Mouse (Mus musculus) kidney, postnatal 10 days (tissue): ENCODE results near the gene Gtf2e1.

Source experiments
- DNase-seq: peaks from one replicate; pipeline ENCODE4 v3.0.0; 2021; ENCODE audit warnings: mixed read lengths

Gtf2e1 gene

GRCm38 (mm10) chr16:37539611-37540580 is at the start of gene Gtf2e1, which contains the start of gene Rabl3:
Gene Gtf2e1 (minus strand): TSS chr16:37539789.
Gene Rabl3 (plus strand): TSS chr16:37539885.
- DNase-seq: peak; percentile 97

DNA sequence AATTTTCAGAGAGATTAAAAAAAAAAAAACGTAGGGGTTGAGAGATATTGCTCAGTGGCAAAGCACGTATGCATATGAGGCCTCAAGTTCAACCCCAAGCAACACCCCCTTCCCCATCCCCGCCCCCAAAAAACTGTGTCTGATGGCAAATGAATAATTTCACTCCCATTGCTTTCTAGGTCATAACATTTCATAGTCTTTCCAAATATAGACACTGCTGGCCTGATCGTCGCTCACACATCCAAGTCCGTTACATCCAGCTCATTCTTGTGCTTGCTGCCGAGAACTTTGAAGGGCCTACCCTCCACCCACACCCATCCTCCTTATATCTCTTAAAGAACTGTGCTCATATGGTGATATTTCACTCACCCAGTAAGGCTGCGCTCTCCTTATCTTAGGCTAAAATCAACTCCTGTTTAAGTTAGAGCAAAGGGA is 45.6 kb upstream of the Gtf2e1 start:
- DNase-seq: peak; percentile 16

DNA sequence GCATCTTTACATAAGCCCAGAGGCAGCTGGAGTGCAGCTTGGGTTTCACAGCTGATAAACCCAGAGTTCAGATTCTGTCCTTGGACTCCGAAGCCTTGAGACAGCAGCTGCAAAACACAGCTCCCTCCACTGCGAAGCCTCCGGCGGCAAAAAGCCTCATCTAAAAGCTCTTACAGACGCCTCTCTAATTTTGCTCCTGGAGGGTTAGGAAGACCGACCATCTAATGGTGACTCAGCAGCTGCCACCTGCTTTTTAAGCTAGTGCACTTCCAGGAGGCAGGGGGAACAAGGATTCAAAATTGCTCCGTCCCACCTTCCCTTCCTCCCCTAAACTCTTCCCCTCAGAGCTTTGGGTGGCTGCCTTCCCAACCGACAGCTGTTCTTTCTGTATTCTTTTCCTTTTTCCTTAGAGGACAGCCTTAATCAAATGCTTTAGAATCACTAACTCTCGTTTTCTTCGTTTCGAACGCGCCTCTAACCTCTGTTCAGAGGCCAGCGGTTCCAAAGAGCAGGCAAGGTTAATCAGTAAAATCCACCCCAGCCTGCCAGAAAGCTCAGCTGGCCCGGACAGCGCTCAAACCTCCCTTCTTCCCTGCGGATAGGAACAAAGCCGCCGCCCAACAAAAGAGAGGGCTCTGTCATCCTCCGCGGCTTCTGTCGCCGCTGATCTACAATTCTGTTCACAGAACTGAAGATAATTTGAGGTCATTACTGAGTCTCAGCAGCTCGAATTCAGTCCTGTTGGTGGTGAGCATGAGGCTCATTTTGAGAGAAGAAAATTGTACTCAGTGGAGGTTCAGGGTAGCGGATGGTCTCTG is 44.8 kb upstream of the Gtf2e1 start:
- DNase-seq: peak; percentile 80

GRCm38 (mm10) chr16:37583801-37584200 is 44.2 kb upstream of the Gtf2e1 start:
- no peak for DNase-seq

DNA sequence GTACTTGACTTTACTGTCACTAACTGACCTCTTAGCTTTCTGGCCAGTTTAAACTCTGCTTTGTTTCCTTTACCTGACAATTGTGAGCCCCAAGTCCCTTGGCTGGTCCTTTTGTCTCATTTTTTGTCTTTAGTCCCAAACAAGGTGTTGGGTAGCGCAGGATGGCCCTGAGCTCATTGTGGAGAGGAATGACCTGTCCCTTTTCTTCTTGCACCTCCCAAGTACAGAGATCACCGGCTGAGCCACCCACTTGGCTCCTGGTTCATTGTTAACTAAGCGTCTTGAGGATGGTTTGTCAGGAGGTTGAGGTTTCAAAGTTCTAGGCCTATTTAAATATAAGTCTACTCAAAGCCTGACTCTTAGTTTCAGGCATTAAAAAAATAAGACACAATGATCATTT is 43.7 kb upstream of the Gtf2e1 start:
- DNase-seq: peak; percentile 50

DNA sequence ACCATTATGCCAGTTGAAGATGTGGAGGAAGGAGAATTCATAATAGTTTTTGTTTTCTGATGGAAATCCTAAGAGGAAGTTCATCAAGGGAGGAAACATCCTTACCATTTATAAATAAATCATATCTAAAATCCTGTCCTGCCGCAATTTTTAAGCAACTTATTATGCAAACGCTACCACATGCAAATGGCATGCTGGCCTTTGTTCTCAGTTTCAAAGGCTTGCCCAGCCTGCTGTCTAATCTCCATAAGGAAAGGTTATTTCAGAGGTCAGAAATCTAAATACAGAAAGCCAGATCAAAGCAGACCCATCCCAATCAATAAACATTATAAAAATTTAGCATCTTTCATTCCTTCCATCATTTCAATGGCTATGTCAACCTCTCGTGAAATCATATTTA is 42.3 kb upstream of the Gtf2e1 start:
- DNase-seq: no peak

DNA sequence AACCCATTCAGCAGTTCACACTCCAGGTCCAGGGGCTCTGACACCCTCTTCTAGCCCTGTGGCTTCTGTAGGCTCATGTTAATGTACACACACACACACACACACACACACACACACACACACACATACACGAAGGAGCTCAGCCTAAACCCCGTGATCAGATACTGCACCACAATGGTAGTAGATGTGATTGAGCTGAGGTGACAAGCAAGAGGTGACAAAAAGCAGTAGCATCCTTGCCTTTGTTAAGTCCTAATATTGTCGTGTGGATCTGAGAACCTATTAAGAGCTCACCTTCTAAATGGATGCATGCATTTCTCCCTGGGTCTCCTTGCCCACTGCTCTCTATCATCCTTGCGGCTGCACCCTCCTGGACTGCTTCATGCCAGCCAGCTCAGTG is 41.1 kb upstream of the Gtf2e1 start:
- no peak for DNase-seq

DNA sequence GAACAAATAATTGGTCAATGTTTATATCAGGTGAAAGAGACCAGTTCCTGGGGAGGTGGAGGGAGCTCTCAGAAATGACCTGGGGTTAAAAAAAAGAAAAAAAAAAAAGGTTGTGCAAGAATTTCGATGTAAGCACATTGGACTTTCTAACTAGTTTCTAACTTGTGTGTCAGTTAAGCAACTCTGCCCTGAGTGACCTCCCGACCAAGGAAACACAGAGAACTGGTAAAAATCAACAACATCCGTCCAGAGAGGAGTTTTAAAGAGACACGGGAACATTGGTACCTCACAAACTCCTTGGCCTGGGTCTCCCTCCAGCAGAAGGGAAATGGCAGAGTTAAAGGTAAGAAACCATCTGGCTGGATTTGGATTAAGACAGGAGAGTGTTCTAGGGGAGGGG is 40.4 kb upstream of the Gtf2e1 start, which contains the start of gene Hgd:
TSS of gene Hgd (plus strand) at position 160 of the 400 bp plus-strand sequence.
- DNase-seq: peak; percentile 21

DNA sequence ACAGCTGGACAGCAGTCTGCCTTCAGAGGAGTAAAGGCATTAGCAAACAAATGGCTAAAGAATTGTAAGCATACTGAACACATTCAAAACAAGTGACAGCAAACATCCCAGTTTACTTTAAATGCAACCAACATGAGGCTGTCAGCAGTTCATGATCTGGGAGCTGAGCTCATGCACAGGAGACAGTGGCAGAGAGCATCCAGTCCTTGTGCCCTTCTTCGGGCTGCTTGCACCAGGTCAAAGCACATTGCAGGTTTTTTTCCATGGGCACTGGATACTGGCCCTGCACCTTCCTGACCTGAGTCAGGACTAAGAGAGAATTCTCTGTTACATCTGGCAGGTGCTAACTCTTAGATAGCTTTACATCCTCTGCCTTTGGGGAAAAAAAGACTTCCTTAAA is 40.0 kb upstream of the Gtf2e1 start:
- DNase-seq: no peak

DNA sequence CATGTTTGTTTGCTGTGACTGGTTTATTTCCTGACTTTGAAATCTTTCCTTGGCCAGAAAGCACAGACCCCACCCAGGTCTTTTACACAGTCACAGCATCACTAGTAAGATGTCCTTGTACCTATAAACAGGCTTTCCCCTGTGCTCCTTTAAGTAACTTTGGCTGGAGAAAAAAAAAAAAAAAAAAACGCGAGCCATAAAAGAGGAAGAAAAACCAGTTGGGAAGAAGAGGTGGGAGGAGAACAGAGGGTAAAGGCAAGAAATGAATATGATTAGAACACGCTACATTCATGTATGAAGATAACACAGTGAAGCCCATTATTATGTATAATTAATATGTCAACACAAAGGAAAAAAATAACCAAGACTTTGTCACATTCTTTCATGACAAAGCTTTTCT is 35.7 kb upstream of the Gtf2e1 start:
- DNase-seq: no peak

DNA sequence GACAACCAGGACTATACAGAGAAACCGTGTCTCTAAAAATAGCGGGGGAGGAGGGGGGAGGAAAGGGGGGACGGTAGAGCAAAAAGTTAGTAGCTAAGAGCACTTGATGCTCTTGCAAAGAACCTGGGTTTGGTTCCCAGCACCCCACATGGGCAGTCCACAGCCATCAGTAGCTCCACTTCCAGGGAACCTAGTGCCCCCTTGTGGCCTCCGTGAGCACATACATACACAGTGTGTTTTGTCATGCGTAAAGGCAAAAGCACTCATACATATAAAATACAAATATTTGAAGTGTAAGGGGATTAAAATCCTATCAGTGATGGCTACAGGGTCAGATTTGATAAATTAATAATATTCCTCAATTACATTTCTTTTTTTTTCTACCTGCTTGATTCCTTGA is 33.5 kb upstream of the Gtf2e1 start:
- no peak for DNase-seq

- no peak for DNase-seq
These were observed 32.6 kb upstream of the Gtf2e1 start for GRCm38 (mm10) chr16:37572117-37572754.

DNA sequence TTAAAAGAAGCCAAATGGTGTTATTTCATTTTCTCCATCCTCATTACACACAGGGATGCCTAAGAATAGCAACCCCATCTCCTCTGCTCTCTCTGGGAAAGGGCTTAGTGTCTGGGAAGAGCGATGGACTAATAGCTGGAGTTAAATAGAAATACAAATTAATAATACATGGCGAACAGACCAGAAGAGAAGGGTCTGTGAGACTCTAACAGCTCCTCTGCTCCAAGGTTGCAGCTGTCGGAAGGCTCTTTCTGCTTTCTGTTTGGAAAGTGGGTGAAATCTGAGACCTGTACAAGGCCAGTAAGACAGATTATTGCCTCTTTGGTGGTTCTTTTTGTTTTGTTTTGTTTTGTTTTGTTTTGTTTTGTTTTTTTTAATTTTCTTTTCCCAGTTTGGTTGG is 32.0 kb upstream of the Gtf2e1 start:
- no peak for DNase-seq

- DNase-seq: no peak
These were observed 27.8 kb upstream of the Gtf2e1 start for GRCm38 (mm10) chr16:37567113-37568050.

DNA sequence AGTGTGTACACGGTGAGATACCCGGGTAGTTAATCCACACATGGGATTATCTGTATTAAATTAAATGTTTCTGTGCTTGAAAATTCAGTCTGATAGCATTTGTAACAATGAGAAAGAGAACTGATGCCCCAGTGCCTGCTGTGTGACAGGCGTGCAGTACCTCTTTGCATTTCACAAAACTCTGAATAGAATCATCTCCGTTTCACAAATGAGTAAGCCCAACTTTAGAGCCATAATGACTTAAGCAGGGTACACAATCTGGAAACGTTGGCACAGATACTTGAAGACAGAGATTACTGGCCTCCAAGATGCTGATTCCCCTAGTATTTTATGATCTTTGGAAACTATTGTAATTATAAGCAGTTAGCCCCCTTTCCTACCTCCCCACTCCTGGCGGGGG is 26.5 kb upstream of the Gtf2e1 start:
- DNase-seq: no peak

DNA sequence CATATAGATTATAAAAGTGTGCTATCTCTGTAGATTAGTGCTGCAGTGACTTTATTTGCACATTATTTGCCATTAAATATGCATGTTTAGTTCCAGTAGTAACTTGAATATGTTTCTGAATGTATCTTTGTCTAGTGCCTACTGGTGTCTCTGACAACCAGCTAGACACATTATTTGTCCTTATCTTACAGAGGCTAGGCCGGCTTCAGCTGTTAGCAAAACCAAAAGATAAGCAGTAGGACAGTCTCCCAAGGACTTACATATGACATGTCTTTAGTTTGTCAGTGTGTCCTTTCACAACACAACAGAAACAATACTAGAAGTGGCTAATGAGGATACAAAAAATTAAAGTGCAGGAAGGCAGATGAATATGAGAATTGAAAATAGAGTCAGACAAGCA is 25.5 kb upstream of the Gtf2e1 start:
- DNase-seq: no peak

- DNase-seq: no peak
These were observed 23.4 kb upstream of the Gtf2e1 start for GRCm38 (mm10) chr16:37562961-37563360.

- DNase-seq: no peak
These were observed 22.8 kb upstream of the Gtf2e1 start for GRCm38 (mm10) chr16:37562414-37562813.

DNA sequence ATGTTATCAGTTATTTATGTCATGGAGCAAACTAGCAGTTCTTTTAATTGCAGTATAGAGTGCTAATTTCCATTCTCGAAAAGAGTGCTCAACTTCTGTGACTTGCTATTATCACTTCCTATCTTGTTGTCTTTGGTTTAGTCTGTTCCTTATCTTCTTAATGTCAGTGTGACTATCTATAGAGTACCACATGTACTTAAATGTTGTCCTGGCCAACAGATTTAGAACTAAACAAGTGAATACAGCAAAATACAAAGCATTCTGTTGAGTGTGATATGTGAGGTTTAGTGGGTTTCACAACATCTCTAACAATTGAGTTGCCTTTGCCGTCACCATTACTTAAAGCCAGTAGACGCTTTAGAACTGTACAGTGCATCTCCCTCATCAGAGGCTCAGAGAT is 13.2 kb upstream of the Gtf2e1 start:
- DNase-seq: no peak

DNA sequence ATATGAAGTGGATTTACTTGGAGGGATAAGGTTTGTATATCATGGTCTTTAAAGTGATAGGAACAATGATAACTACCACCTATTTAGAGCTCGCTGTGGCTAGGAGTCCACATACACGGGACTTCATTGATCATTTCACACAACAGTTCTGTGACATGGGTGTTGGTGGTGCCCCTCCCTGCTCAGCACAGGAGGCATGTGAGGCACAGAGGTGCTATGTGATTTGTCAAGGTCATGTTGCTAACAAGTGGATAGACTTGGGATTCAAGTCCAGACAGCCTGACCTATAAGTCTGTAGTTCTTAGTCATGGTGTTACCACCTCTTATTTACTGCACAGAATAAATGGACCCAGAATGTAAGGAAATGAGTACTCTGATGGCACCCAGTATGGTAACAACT is 11.4 kb upstream of the Gtf2e1 start:
- no peak for DNase-seq

- no peak for DNase-seq
These were observed 10.7 kb upstream of the Gtf2e1 start for GRCm38 (mm10) chr16:37550266-37550665.

GRCm38 (mm10) chr16:37546312-37546711 is 6.7 kb upstream of the Gtf2e1 start:
- DNase-seq: no peak
